Mouse (Mus musculus) heart, embryonic 11.5 days (tissue): ENCODE measurements around the gene Cd7. TPM values are rescaled to one million over a fixed set of nuclear protein-coding genes. Genes with fewer than 3 reads are reported as not detected.

Experiments used
- ATAC-seq: fragments of 200-750 bp; cut with Nextera tagmentation; replicated peaks from 2 replicates; pipeline ENCODE4 v1.8.0; 2017; ENCODE audit warnings: moderate library complexity; ENCODE audit not compliant: insufficient number of reproducible peaks, low FRiP score, low TSS enrichment
- H3K27ac ChIP-seq: fragments of 300-500 bp; sonication (generic); 2 replicates; pipeline ENCODE4 v1.5.1; 2014; ENCODE audit warnings: mild to moderate bottlenecking, low read depth, low read length
- H3K27me3 ChIP-seq: fragments of 300-500 bp; sonication (generic); 2 replicates; pipeline ENCODE4 v1.6.1; 2014; ENCODE audit warnings: mild to moderate bottlenecking, low read length, mixed read lengths; ENCODE audit not compliant: control insufficient read depth, insufficient read depth
- H3K36me3 ChIP-seq: fragments of 300-500 bp; sonication (generic); 2 replicates; pipeline ENCODE4 v1.6.1; 2014; ENCODE audit warnings: mild to moderate bottlenecking, low read length, moderate library complexity, mixed read lengths; ENCODE audit not compliant: control insufficient read depth, insufficient read depth
- H3K4me1 ChIP-seq: fragments of 300-500 bp; sonication (generic); 2 replicates; pipeline ENCODE4 v1.6.1; 2014; ENCODE audit warnings: low read length; ENCODE audit not compliant: control insufficient read depth, insufficient read depth
- H3K4me2 ChIP-seq: fragments of 300-500 bp; sonication (generic); 2 replicates; pipeline ENCODE4 v1.6.1; 2014; ENCODE audit warnings: mild to moderate bottlenecking, moderate library complexity
- H3K4me3 ChIP-seq: fragments of 300-500 bp; sonication (generic); 2 replicates; pipeline ENCODE4 v1.5.1; 2014; ENCODE audit warnings: low read depth, low read length
- H3K9ac ChIP-seq: fragments of 300-500 bp; sonication (generic); 2 replicates; pipeline ENCODE4 v1.6.1; 2014; ENCODE audit warnings: mild to moderate bottlenecking, low read depth, low read length, moderate library complexity
- H3K9me3 ChIP-seq: fragments of 300-500 bp; sonication (generic); replicated peaks from 2 replicates; pipeline ENCODE4 v1.6.1; 2016; ENCODE audit warnings: low read length; ENCODE audit not compliant: control insufficient read depth
- WGBS: fragments of 180-500 bp; shearing (Covaris S2); extraction: QIAGEN DNeasy Blood & Tissue Kit; methylation state at CpG from one replicate; pipeline ENCODE4 v1.1.7; 2014; ENCODE audit not compliant: insufficient replicate concordance; 5-methylcytosine and 5-hydroxymethylcytosine counted together
- polyA plus RNA-seq: library from polyadenylated mRNA; unstranded; fragments of >200 nt; fragmentation: Nextera tagmentation; extraction: Ambion mirVana; gene quantifications from 2 replicates; pipeline ENCODE4 v1.2.1, GENCODE M21; 2014

Gene Cd7
- polyA plus RNA-seq, 1 experiment from 2014 or later = not detected

GRCm38 (mm10) chr11:121041636-121042035 is 2.4 kb upstream of the Cd7 start:
- Histone ChIP-seq H3K27me3 (peaks cover 8% of the 10 kb centered on the region; the same call in 1 of the 2 replicates), H3K4me2 (no peak overlapping the region), H3K36me3 (no peaks in the 10 kb centered on the region), H3K4me1 (no peaks in the 10 kb centered on the region), H3K9me3 (no peaks in the 10 kb centered on the region), H3K4me3 (no peak overlapping the region), H3K27ac (no peak overlapping the region), H3K9ac (no peak overlapping the region)
- ATAC-seq = no peak
- WGBS = 65% methylated on average over 4 of the region's 4 CpGs

GRCm38 (mm10) chr11:121041212-121041611 is 2.0 kb upstream of the Cd7 start:
- 10% methylated on average over 4 of the region's 4 CpGs for WGBS
- H3K9me3 ChIP-seq = no peaks in the 10 kb centered on the region
- H3K4me1 ChIP-seq = no peaks in the 10 kb centered on the region
- H3K4me2 ChIP-seq = no peak overlapping the region
- no peaks in the 10 kb centered on the region for H3K36me3 ChIP-seq
- H3K4me3 ChIP-seq = no peak overlapping the region
- H3K27me3 ChIP-seq = peaks cover 8% of the 10 kb centered on the region; the same call in 1 of the 2 replicates
- H3K9ac ChIP-seq = no peak overlapping the region
- no peak overlapping the region for H3K27ac ChIP-seq
- ATAC-seq = no peak

- H3K4me2 ChIP-seq = no peak overlapping the region
- H3K9ac ChIP-seq = no peak overlapping the region
- no peak for ATAC-seq
- H3K27ac ChIP-seq = no peak overlapping the region
- H3K9me3 ChIP-seq = no peaks in the 10 kb centered on the region
- H3K36me3 ChIP-seq = no peaks in the 10 kb centered on the region
- no peak overlapping the region for H3K4me3 ChIP-seq
- 81% methylated on average over 11 of the region's 11 CpGs for WGBS
- no peaks in the 10 kb centered on the region for H3K4me1 ChIP-seq
- peaks cover 8% of the 10 kb centered on the region; the same call in 1 of the 2 replicates for H3K27me3 ChIP-seq
Observed at GRCm38 (mm10) chr11:121038366-121039240, 615 bp downstream of the Cd7 start.

- H3K27ac ChIP-seq = no peak overlapping the region
- ATAC-seq = no peak
- H3K27me3 ChIP-seq = peaks cover 3% of the 10 kb centered on the region
- H3K9me3 ChIP-seq = no peaks in the 10 kb centered on the region
- 72% methylated on average over 5 of the region's 5 CpGs for WGBS
- no peak overlapping the region for H3K4me2 ChIP-seq
- no peak overlapping the region for H3K4me3 ChIP-seq
- H3K36me3 ChIP-seq = no peaks in the 10 kb centered on the region
- H3K9ac ChIP-seq = no peak overlapping the region
- H3K4me1 ChIP-seq = no peaks in the 10 kb centered on the region
Observed at GRCm38 (mm10) chr11:121033118-121033517, 6.1 kb downstream of the Cd7 start.

GRCm38 (mm10) chr11:121027259-121027658 is 12.0 kb downstream of the Cd7 start:
- no peak for ATAC-seq
- Histone ChIP-seq H3K9ac (no peak overlapping the region), H3K9me3 (no peaks in the 10 kb centered on the region), H3K27ac (no peak overlapping the region), H3K36me3 (no peaks in the 10 kb centered on the region), H3K4me1 (no peaks in the 10 kb centered on the region), H3K4me3 (no peak overlapping the region), H3K27me3 (no peaks in the 10 kb centered on the region; the same call in 1 of the 2 replicates), H3K4me2 (no peak overlapping the region)
- WGBS = 75% methylated on average over 7 of the region's 7 CpGs

GRCm38 (mm10) chr11:121024163-121024562 is 15.1 kb downstream of the Cd7 start:
- WGBS = 40% methylated on average over 6 of the region's 6 CpGs
- H3K4me2 ChIP-seq = no peak overlapping the region
- H3K27ac ChIP-seq = no peak overlapping the region
- ATAC-seq = no peak
- H3K4me1 ChIP-seq = no peaks in the 10 kb centered on the region
- H3K9me3 ChIP-seq = no peaks in the 10 kb centered on the region
- H3K9ac ChIP-seq = no peak overlapping the region
- H3K36me3 ChIP-seq = no peaks in the 10 kb centered on the region
- H3K27me3 ChIP-seq = no peaks in the 10 kb centered on the region; the same call in 1 of the 2 replicates
- no peak overlapping the region for H3K4me3 ChIP-seq

- Histone ChIP-seq H3K4me2 (no peak overlapping the region), H3K36me3 (no peaks in the 10 kb centered on the region), H3K27me3 (no peaks in the 10 kb centered on the region), H3K4me1 (0 out of 2 replicates have a peak, but pooled peaks cover 4% of the 10 kb centered on the region), H3K4me3 (no peak overlapping the region), H3K27ac (no peak overlapping the region), H3K9me3 (no peaks in the 10 kb centered on the region), H3K9ac (no peak overlapping the region)
- ATAC-seq = no peak
- 73% methylated on average over 5 of the region's 5 CpGs for WGBS
Observed at GRCm38 (mm10) chr11:121019501-121019900, 19.7 kb downstream of the Cd7 start.

GRCm38 (mm10) chr11:121017703-121018102 is 21.5 kb downstream of the Cd7 start:
- Histone ChIP-seq H3K27me3 (no peaks in the 10 kb centered on the region), H3K4me1 (peaks cover 4% of the 10 kb centered on the region; the same call in 1 of the 2 replicates), H3K27ac (no peak overlapping the region), H3K4me3 (no peak overlapping the region), H3K4me2 (no peak overlapping the region), H3K9ac (no peak overlapping the region), H3K9me3 (no peaks in the 10 kb centered on the region), H3K36me3 (no peaks in the 10 kb centered on the region)
- ATAC-seq = no peak
- 25% methylated on average over 3 of the region's 3 CpGs for WGBS
